Comparison of ENCODE assay signal across 29 mouse cellular contexts in genomic region chr14:36114481-36114880, GRCm38 (mm10). TPM values are rescaled to one million over a fixed set of nuclear protein-coding genes. Genes with fewer than 3 reads are reported as not detected.
"Had no signal": no experiment of that assay in that cellular context is flagged by ENCODE, and none has a peak within 500 bp of the region (broad histone marks: within the 10 kb centered on the region; RNA-seq: fewer than 3 reads in every experiment).

No protein-coding gene starts in this region.

- H3K9ac ChIP-seq: kidney, embryonic 15.5 days; liver, embryonic 13.5 days had no signal

- H3K4me3 ChIP-seq: kidney, embryonic 15.5 days; left cerebral cortex, adult 2 months; liver, embryonic 13.5 days had no signal

- H3K4me1 ChIP-seq: kidney, embryonic 15.5 days; liver, embryonic 13.5 days had no signal

- H3K4me2 ChIP-seq: kidney, embryonic 15.5 days; liver, embryonic 13.5 days; midbrain, embryonic 11.5 days had no signal

- H3K27me3 ChIP-seq: kidney, embryonic 15.5 days; liver, embryonic 13.5 days had no signal

- H3K9me3 ChIP-seq: kidney, embryonic 15.5 days; liver, embryonic 13.5 days had no signal

- DNase-seq: kidney, adult 8-10 months; kidney, postnatal 10 days; kidney, postnatal 36 days; liver, embryonic 13.5 days; lung, adult 2 months; lung, postnatal 14 days; lung, postnatal 4 days; midbrain, embryonic 14.5 days; thymus, postnatal 36 days had no signal

- H3K27ac ChIP-seq: kidney, embryonic 15.5 days; left cerebral cortex, adult 2 months; liver, embryonic 13.5 days; stomach, postnatal 0 days had no signal

- H3K36me3 ChIP-seq: kidney, embryonic 15.5 days; liver, embryonic 13.5 days had no signal

RNA-seq across cellular contexts. Expression of gene 4930474N05Rik, which starts 19.8 kb away (rescaled TPM):
- total RNA-seq: layer of hippocampus, postnatal 25 days; left cerebral cortex, adult 2 months; left cerebral cortex, postnatal 14 days; liver, adult 2 months; megakaryocyte progenitor cell, adult 5-6 weeks; megakaryocyte-erythroid progenitor cell, adult 5-6 weeks; midbrain, postnatal 0 days had no signal
- polyA plus RNA-seq: kidney, embryonic 15.5 days; limb, embryonic 11.5 days; limb, embryonic 14.5 days; liver, adult 2 months; liver, embryonic 13.5 days; liver, embryonic 16.5 days; lung, adult 2 months; lung, embryonic 16.5 days; midbrain, embryonic 11.5 days; midbrain, embryonic 14.5 days; midbrain, postnatal 0 days; neural tube, embryonic 11.5 days; neural tube, embryonic 14.5 days; small intestine, adult 2 months; spleen, adult 2 months; stomach, embryonic 14.5 days; stomach, postnatal 0 days; urinary bladder, adult 2 months had no signal
